Mouse (Mus musculus) CH12.LX (cell line): ENCODE results near the gene Etnk2. TPM values are rescaled to one million over a fixed set of nuclear protein-coding genes. Genes with fewer than 3 reads are reported as not detected.

Experiments
- DNase-seq: peaks from one replicate; pipeline ENCODE4 v3.0.0-alpha.2; 2013; ENCODE audit errors: extremely low read depth
- H3K27ac ChIP-seq: 2 replicates; pipeline ENCODE4 v1.5.1; 2012; ENCODE audit warnings: low read depth, mild to moderate bottlenecking, control low read depth, moderate library complexity; ENCODE audit not compliant: insufficient read depth
- H3K27me3 ChIP-seq: replicated peaks from 2 replicates; pipeline ENCODE3; 2012; ENCODE audit warnings: inconsistent platforms
- H3K36me3 ChIP-seq, 2 experiments: replicated peaks in 1 of 2; 2 replicates each; pipeline versions ENCODE3 to v1.6.1; 2012; ENCODE audit warnings: inconsistent platforms in 1 of 2, low read length in 1 of 2, mild to moderate bottlenecking in 1 of 2, mixed read lengths in 1 of 2, moderate library complexity in 1 of 2; ENCODE audit not compliant: control insufficient read depth in 1 of 2, insufficient read depth in 1 of 2
- H3K4me1 ChIP-seq, 2 experiments: 2 replicates each; pipeline ENCODE4 v1.6.1; 2012; ENCODE audit warnings: inconsistent platforms in 1 of 2, moderate library complexity in 1 of 2; ENCODE audit not compliant: insufficient read depth in 2 of 2, control insufficient read depth in 1 of 2
- H3K4me2 ChIP-seq: 2 replicates; pipeline ENCODE4 v1.6.1; 2012; ENCODE audit warnings: low read depth, mild to moderate bottlenecking, control low read depth; ENCODE audit not compliant: poor library complexity, insufficient read depth, severe bottlenecking
- H3K4me3 ChIP-seq, 3 experiments: fragments of 150-350 bp in 1 of 3; sonication (generic) in 1 of 3; replicated peaks in 1 of 3; 2 replicates each; pipeline versions ENCODE3 to v1.5.1; 2011 to 2012; ENCODE audit warnings: low read depth in 2 of 3, low read length in 2 of 3, mild to moderate bottlenecking in 2 of 3, moderate library complexity in 2 of 3, control low read depth in 1 of 3, improper control_type of control experiment in 1 of 3, inconsistent platforms in 1 of 3, mixed read lengths in 1 of 3; ENCODE audit not compliant: poor library complexity in 1 of 3
- H3K79me2 ChIP-seq: replicated peaks from 2 replicates; pipeline ENCODE4 v1.6.1; 2012; ENCODE audit warnings: mild to moderate bottlenecking, moderate library complexity; ENCODE audit not compliant: control insufficient read depth, poor library complexity, insufficient read depth, severe bottlenecking; ENCODE audit errors: extremely low read depth
- H3K9ac ChIP-seq: 2 replicates; pipeline ENCODE4 v1.6.1; 2012; ENCODE audit warnings: low read depth, mild to moderate bottlenecking, control low read depth, moderate library complexity; ENCODE audit not compliant: insufficient read depth
- H3K9me3 ChIP-seq: replicated peaks from 2 replicates; pipeline ENCODE3; 2012; ENCODE audit warnings: low read length, inconsistent platforms, mixed read lengths
- BHLHE40 ChIP-seq: IDR thresholded peaks from 2 replicates; pipeline ENCODE4 v1.6.1; 2011; ENCODE audit warnings: mild to moderate bottlenecking, low read depth, low read length, improper control_type of control experiment
- CTCF ChIP-seq, 2 experiments: IDR thresholded peaks in 1 of 2; conservative IDR thresholded peaks in 1 of 2; 2 replicates each; pipeline ENCODE4 v1.5.1; 2011 to 2012; ENCODE audit warnings: low read depth in 2 of 2, low read length in 2 of 2, improper control_type of control experiment in 1 of 2, inconsistent platforms in 1 of 2, mild to moderate bottlenecking in 1 of 2, moderate library complexity in 1 of 2
- EP300 ChIP-seq: IDR thresholded peaks from 2 replicates; pipeline ENCODE4 v1.6.1; 2011; ENCODE audit warnings: low read length, improper control_type of control experiment
- ETS1 ChIP-seq: conservative IDR thresholded peaks from 2 replicates; pipeline ENCODE4 v1.6.1; 2012; ENCODE audit warnings: low read depth, mild to moderate bottlenecking, inconsistent platforms, low read length, improper control_type of control experiment, moderate library complexity
- GABPA ChIP-seq: IDR thresholded peaks from 2 replicates; pipeline ENCODE4 v1.6.1; 2012; ENCODE audit warnings: low read depth, low read length, improper control_type of control experiment, inconsistent platforms; ENCODE audit not compliant: insufficient replicate concordance
- HCFC1 ChIP-seq: IDR thresholded peaks from 2 replicates; pipeline ENCODE4 v1.6.1; 2012; ENCODE audit warnings: low read depth, mild to moderate bottlenecking, inconsistent platforms, low read length, improper control_type of control experiment
- JUND ChIP-seq: conservative IDR thresholded peaks from 2 replicates; pipeline ENCODE4 v1.6.1; 2011; ENCODE audit warnings: low read depth, low read length, improper control_type of control experiment
- KAT2A ChIP-seq: IDR thresholded peaks from 2 replicates; pipeline ENCODE4 v1.6.1; 2012; ENCODE audit warnings: low read length, improper control_type of control experiment, inconsistent platforms; ENCODE audit not compliant: insufficient replicate concordance
- MAZ ChIP-seq: IDR thresholded peaks from 2 replicates; pipeline ENCODE4 v1.6.1; 2012; ENCODE audit warnings: low read depth, mild to moderate bottlenecking, inconsistent platforms, low read length, improper control_type of control experiment, moderate library complexity
- MEF2A ChIP-seq: IDR thresholded peaks from 2 replicates; pipeline ENCODE4 v1.6.1; 2014; ENCODE audit warnings: low read depth, mild to moderate bottlenecking, inconsistent platforms, low read length, improper control_type of control experiment, borderline replicate concordance
- MXI1 ChIP-seq: IDR thresholded peaks from 2 replicates; pipeline ENCODE4 v1.6.1; 2011; ENCODE audit warnings: mild to moderate bottlenecking, low read depth, low read length, improper control_type of control experiment
- MYC ChIP-seq: IDR thresholded peaks from 2 replicates; pipeline ENCODE4 v1.6.1; 2011; ENCODE audit warnings: low read depth, mild to moderate bottlenecking, improper control_type of control experiment, low read length
- NELFE ChIP-seq: IDR thresholded peaks from 2 replicates; pipeline ENCODE4 v1.6.1; 2011; ENCODE audit warnings: low read depth, low read length, improper control_type of control experiment
- NRF1 ChIP-seq: IDR thresholded peaks from 2 replicates; pipeline ENCODE4 v1.6.1; 2014; ENCODE audit warnings: low read depth, mild to moderate bottlenecking, inconsistent platforms, low read length, improper control_type of control experiment, moderate library complexity
- PAX5 ChIP-seq: IDR thresholded peaks from 2 replicates; pipeline ENCODE4 v1.6.1; 2012; ENCODE audit warnings: low read length, inconsistent platforms, mixed read lengths
- RAD21 ChIP-seq: IDR thresholded peaks from 2 replicates; pipeline ENCODE4 v1.6.1; 2011; ENCODE audit warnings: low read depth, mild to moderate bottlenecking, low read length, improper control_type of control experiment, moderate library complexity
- SIN3A ChIP-seq: IDR thresholded peaks from 2 replicates; pipeline ENCODE4 v1.6.1; 2012; ENCODE audit warnings: low read length, improper control_type of control experiment, inconsistent platforms
- SMC3 ChIP-seq: IDR thresholded peaks from 2 replicates; pipeline ENCODE4 v1.6.1; 2011; ENCODE audit warnings: low read depth, low read length, improper control_type of control experiment
- TCF12 ChIP-seq: IDR thresholded peaks from 2 replicates; pipeline ENCODE4 v1.6.1; 2014; ENCODE audit warnings: low read depth, mild to moderate bottlenecking, inconsistent platforms, low read length, improper control_type of control experiment
- USF1 ChIP-seq: IDR thresholded peaks from 2 replicates; pipeline ENCODE4 v1.6.1; 2014; ENCODE audit warnings: low read depth, mild to moderate bottlenecking, inconsistent platforms, low read length, improper control_type of control experiment
- USF2 ChIP-seq: conservative IDR thresholded peaks from 2 replicates; pipeline ENCODE4 v1.6.1; 2011; ENCODE audit warnings: low read depth, low read length, improper control_type of control experiment
- ZC3H11A ChIP-seq: IDR thresholded peaks from 2 replicates; pipeline ENCODE4 v1.6.1; 2012; ENCODE audit warnings: low read depth, mild to moderate bottlenecking, inconsistent platforms, low read length, improper control_type of control experiment
- ZKSCAN1 ChIP-seq: IDR thresholded peaks from 2 replicates; pipeline ENCODE4 v1.6.1; 2012; ENCODE audit warnings: low read depth, inconsistent platforms, low read length, improper control_type of control experiment, borderline replicate concordance
- ZMIZ1 ChIP-seq: IDR thresholded peaks from 2 replicates; pipeline ENCODE4 v1.6.1; 2012; ENCODE audit warnings: low read depth, mild to moderate bottlenecking, inconsistent platforms, low read length, improper control_type of control experiment
- ZNF384 ChIP-seq: IDR thresholded peaks from 2 replicates; pipeline ENCODE4 v1.6.1; 2012; ENCODE audit warnings: low read depth, low read length, improper control_type of control experiment, inconsistent platforms
- dilution Hi-C: fragments of 300-500 bp; cut with MboI; formaldehyde crosslinking; loops from 2 replicates; pipeline ENCODE4 v1.14.3; 2020; ENCODE audit warnings: low sequenced_read_pairs; ENCODE audit not compliant: extremely low pct_unique_long_range_greater_than_20kb, extremely low pct_ligation_motif_present
- in situ Hi-C: fragments of 300-500 bp; cut with MboI; formaldehyde crosslinking; loops from 3 replicates; pipeline ENCODE4 v1.14.3; 2019; ENCODE audit warnings: low sequenced_read_pairs, low pct_ligation_motif_present, low pct_unique_long_range_greater_than_20kb, mixed read lengths
- polyA plus RNA-seq: library from polyadenylated mRNA; unstranded; fragments of >175 nt; gene quantifications from 2 replicates; pipeline ENCODE4 v1.2.1, GENCODE M21; 2012; ENCODE audit warnings: low read depth; ENCODE audit not compliant: insufficient read length
- total RNA-seq, 2 experiments: library from RNA; depleted of rRNA; stranded (reverse); fragments of 300-350 nt in 1 of 2; fragments of >200 nt in 1 of 2; gene quantifications; 2 replicates each; pipeline ENCODE4 v1.2.3; 2012 to 2014

The Etnk2 gene
- total and polyA plus RNA-seq, 3 experiments: 0.30 TPM; not detected in 2

DNA sequence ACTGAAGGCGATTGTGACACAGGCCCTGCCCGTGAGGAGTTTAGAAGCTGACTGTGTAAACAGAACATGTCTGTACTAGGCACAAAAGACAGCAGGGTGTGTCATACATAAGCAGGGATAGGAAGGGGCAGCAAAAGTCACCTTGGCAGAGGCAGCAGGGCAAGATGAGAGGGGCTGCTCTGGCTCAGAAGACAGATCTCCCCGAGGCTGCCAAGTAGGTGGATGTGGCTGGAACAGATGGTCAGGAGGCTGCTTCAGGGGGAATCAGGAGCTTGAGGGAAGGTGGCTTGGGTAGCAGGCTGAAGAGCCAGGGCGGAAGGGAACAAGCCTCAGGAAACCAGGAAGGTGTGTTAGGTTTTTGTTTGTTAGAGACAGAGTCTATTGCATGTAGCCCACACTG lies 7.0 kb downstream of the Etnk2 start:
- Histone ChIP-seq H3K27ac (no peak overlapping the region), H3K4me3 (no peak overlapping the region), H3K27me3 (peaks cover 94% of the 10 kb centered on the region), H3K9me3 (no peaks in the 10 kb centered on the region), H3K36me3 (no peaks in the 10 kb centered on the region), H3K4me1 (peaks cover 4 to 15% of the 10 kb centered on the region in 2 experiments; a peak in 3 of 4 replicates), H3K9ac (no peak overlapping the region)
- DNase-seq: no peak
- TF ChIP-seq SIN3A: no peak
- TF ChIP-seq ETS1: no peak
- TF ChIP-seq SMC3: no peak
- no peak for TF ChIP-seq NELFE
- no peak for TF ChIP-seq ZMIZ1
- TF ChIP-seq KAT2A: no peak
- TF ChIP-seq USF1: no peak
- TF ChIP-seq TCF12: no peak
- no peak for TF ChIP-seq CTCF (conservative IDR thresholded peaks at IDR 0.05 in 1 of 2, IDR thresholded peaks at IDR 0.05 in 1 of 2; ENCODE audit: low read depth in 2 of 2, low read length in 2 of 2)
- no peak for TF ChIP-seq GABPA
- no peak for TF ChIP-seq PAX5
- no peak for TF ChIP-seq ZC3H11A
- no peak for TF ChIP-seq ZNF384
- no peak for TF ChIP-seq MEF2A
- TF ChIP-seq ZKSCAN1: no peak
- TF ChIP-seq HCFC1: no peak
- TF ChIP-seq NRF1: no peak
- no peak for TF ChIP-seq MYC
- TF ChIP-seq BHLHE40: no peak
- TF ChIP-seq, all 38 proteins: peak for 0
- in situ Hi-C loops (loop anchor here (25.0 kb wide), 1 partner anchor 333 kb away; the partner anchor contains the start of genes Mdm4 and Pik3c2b), dilution Hi-C loops (no loop called here)
- no peak overlapping the region for H3K4me2 ChIP-seq
- H3K79me2 ChIP-seq: no peaks in the 10 kb centered on the region

DNA sequence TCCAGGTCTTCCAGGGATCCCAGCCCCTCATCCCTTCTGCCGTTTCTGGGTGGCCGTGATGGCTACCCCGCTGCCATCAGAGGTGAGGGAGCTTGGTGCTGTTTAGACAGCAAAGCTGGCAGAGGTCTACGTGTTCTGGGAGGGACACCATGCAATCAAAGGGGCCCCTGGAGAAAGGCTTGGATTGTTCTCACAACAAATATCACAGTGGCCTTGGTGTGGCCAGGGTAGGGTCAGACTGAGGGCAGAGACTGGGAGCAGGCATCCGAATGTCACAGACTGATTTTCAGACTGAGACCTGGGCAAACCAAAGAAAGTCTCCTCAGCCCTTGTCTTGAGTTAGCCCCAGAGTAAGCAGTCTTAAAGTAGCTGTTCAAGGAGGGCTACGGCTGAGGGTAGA lies 8.1 kb downstream of the Etnk2 start:
- Histone ChIP-seq H3K4me3 (no peak overlapping the region), H3K27ac (no peak overlapping the region), H3K9ac (no peak overlapping the region), H3K36me3 (no peaks in the 10 kb centered on the region), H3K9me3 (no peaks in the 10 kb centered on the region), H3K79me2 (no peaks in the 10 kb centered on the region), H3K4me2 (no peak overlapping the region), H3K27me3 (peaks cover 95% of the 10 kb centered on the region), H3K4me1 (peaks cover 4 to 15% of the 10 kb centered on the region in 2 experiments; a peak in 3 of 4 replicates)
- no peak for TF ChIP-seq MAZ
- no peak for TF ChIP-seq PAX5
- no peak for TF ChIP-seq MXI1
- TF ChIP-seq RAD21: no peak
- TF ChIP-seq ZMIZ1: no peak
- no peak for TF ChIP-seq JUND
- TF ChIP-seq USF2: no peak
- TF ChIP-seq ETS1: no peak
- TF ChIP-seq EP300: no peak
- in situ Hi-C loops (loop anchor here (25.0 kb wide), 1 partner anchor 334 kb away; the partner anchor contains the start of genes Mdm4 and Pik3c2b), dilution Hi-C loops (no loop called here)
- no peak for DNase-seq
